Mouse (Mus musculus): ENCODE results near the gene Ugt2b35. TPM values are rescaled to one million over a fixed set of nuclear protein-coding genes. Genes with fewer than 3 reads are reported as not detected.
"Not testable (repeated sequence)": the region's sequence is repeated elsewhere in the genome, so short reads cannot be mapped to it uniquely, and the experiment has no call there.

Gene Ugt2b35
- 1.6 and 2.2 TPM in 2 replicates for polyA plus RNA-seq (2012; rRNA removed)

DNA sequence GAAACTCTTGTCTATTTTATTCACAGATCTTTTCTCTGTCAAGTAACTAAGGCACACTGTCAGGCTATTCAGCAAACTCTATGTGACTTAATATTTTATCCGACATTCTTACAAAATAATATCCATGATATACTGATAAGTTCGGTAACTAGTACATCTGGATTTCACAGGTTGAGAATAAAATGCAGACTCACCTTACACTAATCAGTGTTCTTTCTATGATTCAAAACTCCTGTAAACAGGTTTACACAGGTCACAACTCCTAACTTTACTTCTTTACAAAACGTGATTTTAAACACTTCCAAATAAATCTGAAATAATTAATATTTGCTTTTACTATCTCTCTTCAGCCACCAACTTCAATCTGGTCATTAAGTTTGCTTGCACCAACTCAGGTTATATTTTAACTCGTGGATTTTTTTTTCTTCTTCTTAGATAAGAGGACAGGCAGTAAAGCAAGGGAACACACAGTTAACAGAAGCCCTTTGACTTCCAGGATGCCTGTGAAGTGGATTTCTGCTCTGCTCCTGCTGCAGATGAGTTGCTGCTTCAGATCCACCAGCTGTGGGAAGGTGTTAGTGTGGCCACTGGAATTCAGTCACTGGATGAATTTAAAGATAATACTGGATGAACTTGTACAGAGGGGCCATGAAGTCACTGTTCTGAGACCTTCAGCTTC, at the start of gene Ugt2b35:
Gene Ugt2b35, plus strand, starts transcription at position 466 of the 679 bp plus-strand sequence.
- no peak for DNase-seq (ENCODE audit: low spot score)

DNA sequence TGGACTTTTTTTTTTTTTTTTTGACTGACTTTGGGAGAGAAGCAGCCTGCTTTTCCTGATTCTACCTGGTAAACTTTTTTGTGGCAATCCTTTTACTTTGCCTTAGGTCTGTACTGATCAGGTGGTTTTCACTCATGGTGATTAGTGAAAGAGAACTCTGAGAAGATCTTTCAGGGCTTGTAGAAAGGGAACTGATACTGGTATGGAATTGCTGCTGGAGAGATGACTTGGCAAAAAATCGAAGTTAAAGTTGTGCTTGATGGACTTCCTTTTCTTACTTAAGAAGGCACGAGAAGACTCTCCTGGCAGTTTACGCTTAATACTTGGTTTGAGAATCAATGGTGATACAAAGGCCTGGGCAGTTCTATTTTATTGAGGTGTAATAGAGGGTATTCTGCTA, 40.2 kb upstream of the Ugt2b35 start:
- no peak for DNase-seq (ENCODE audit: low spot score)

DNA sequence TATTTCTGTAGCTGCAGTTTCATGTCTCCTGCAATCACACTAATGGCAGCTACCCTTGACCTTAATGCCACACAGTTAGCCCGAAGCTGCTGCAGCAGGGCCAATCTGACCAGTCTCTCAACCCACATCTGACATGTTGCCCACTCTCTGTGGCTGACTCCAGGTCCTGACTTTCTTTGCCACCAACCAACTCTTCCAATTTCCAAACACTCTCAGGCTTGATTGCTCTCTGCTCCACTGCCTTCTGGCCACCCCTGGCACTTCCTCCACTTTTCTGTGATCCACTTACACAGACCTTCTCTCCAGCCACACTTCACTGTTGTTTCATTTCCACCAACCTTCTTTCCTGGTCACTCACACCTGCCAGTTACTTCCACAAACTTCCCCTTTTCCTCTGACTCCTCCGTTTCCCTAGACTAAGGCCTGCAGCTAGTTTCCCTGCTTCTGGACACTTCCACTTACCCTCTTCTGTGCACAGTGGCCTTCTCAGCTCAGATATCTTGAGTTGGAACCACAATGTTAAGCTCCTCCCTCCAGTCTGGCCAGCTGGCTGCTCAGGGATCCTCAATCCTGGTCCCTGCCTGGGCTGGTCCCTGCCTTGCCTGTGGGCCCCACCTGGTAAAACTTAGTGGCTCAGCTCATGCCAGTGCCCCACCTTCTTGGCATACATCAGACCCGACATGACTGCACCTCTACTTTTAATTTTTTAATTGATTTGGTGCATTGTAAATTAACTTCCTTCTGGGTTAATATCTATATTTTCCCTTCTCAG, 38.9 kb upstream of the Ugt2b35 start:
- no peak for DNase-seq (ENCODE audit: low spot score)

DNA sequence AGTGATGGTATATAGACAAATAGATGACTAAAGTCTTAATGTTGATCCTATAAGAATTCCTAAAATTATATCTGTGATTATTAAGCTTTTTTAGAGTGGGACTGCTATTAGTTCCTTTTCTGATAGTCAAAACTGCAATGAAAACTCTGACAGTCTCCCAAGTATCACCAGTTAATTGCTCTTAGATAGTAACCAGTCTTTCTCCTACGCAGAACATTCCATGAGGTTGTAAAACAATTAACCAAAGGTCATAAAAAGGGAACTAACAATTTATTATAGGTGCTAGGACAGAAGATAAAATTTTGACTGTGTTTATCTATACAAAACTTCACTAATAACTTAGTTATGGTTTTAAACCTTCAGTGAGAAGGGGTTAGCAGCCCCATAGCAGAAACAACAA, 37.8 kb upstream of the Ugt2b35 start:
- not testable (repeated sequence) for DNase-seq (ENCODE audit: low spot score)

DNA sequence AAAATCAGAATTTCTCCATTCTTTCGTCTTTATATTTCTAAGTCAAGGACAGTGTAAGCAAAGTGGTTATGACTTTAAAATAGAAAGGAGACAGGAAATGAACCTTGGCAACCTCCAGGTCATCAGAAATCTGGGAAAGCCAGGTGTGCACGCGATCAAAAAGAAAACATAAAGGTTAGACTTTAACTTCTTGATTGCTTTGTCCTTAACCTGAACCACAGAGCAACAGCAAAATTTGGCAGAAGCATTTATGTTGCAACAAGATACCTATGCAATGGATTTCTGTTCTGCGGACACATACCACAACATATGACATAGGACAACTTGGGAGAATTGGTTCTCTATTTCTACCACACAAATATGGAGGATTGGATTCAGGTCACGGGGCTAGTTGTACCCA, 33.4 kb upstream of the Ugt2b35 start:
- DNase-seq (ENCODE audit: low spot score): not testable (repeated sequence)

DNA sequence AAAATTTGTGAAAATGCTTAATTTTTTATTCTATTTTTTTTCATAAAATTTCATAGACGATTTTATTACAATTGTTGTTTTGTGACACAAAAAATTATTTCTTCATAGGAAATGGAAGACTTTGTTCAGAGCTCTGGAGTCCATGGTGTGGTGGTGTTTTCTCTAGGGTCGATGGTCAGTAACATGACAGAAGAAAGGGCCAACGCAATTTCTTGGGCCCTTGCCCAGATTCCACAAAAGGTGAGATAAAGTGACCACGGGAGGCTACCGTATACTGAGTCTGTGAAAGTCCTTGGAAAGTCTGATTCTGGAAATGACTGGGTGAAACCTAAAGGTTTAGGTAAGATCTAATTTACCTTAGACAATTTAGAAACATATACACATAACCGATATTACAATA, 4.1 kb downstream of the Ugt2b35 start:
- DNase-seq (ENCODE audit: low spot score): no peak

DNA sequence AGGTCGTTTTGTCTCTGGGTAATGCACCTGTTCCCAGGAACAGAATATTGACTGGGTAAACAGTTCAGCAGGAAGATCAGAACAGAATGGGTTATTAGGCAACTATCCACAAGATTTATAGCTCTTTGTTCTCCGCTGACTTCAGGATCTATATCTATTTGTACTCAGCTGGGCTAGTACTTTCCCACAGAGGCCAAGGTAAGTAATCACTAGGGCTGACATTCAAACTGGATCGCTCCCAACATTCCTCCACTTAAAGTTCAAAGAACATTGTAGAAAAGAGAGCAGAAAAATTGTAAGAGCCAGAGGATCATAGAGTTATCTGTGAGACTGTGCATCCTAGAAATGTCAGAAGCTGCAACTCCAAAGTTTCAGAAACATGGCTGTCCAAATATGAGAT, 14.8 kb downstream of the Ugt2b35 start:
- no peak for DNase-seq (ENCODE audit: low spot score)

DNA sequence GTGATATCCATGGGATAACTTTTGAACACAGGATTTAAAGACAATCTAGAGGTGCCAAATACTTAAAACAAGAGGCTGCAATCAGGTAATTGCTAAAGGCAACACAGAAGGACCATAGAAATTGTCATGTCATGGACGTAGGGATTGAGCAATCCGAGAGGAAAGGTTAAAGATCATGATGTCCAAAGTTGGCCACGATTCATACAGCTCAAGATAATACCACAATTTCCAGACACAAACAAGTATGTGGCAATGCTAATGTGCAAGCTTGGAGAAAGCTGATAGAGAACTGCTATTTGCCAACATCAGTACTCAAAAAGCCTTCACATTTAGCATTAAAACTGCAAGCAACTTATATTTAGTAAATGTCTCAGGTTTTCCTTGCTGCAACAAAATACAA, 26.7 kb downstream of the Ugt2b35 start:
- no peak for DNase-seq (ENCODE audit: low spot score)

DNA sequence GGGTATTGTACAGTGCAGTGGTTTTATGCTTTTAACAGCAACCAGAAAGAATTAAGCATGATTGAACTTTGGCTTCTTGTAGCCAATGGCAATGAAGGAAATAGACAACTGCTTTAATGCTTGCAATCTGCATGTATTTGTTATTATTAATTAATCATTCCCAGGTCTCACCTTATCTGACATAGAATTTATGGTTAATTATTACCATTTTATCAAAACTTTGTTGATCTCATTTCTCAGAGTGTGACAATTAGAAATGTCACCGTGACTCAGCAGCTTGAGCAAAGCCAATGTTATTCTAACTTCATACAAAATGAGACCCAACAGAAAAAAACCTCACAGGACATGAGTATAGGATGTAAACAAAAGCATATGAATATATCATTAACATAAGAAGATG, 30.0 kb downstream of the Ugt2b35 start:
- DNase-seq (ENCODE audit: low spot score): no peak

Other genes with a start within 250 kb of the Ugt2b35 start
- gene Ythdc1, start 196.6 kb upstream of the Ugt2b35 start, polyA plus RNA-seq (2012; rRNA removed): 52.6 and 58.8 TPM in 2 replicates
- 54.5 and 59.2 TPM in 2 replicates for gene Ugt2b34, start 93.9 kb upstream of the Ugt2b35 start, polyA plus RNA-seq (2012; rRNA removed)
- 0.07 and 0.09 TPM in 2 replicates for gene Ugt2b1, start 74.3 kb upstream of the Ugt2b35 start, polyA plus RNA-seq (2012; rRNA removed)
- gene Ugt2b36, start 91.7 kb downstream of the Ugt2b35 start, polyA plus RNA-seq (2012; rRNA removed): not detected in 2 replicates
- not detected in 2 replicates for gene Ugt2b5, start 139.5 kb downstream of the Ugt2b35 start, polyA plus RNA-seq (2012; rRNA removed)